Mouse (Mus musculus) heart, postnatal 4 days (tissue): ENCODE results near the gene Myo1b. TPM values are rescaled to one million over a fixed set of nuclear protein-coding genes. Genes with fewer than 3 reads are reported as not detected.

Source experiments
- DNase-seq: peaks from one replicate; pipeline ENCODE4 v3.0.0; 2021
- total RNA-seq, 2 experiments: library from RNA; stranded (reverse); gene quantifications; 2 replicates each; pipeline ENCODE4 v1.2.3; 2021

Gene Myo1b
- total RNA-seq, 2 experiments from 2014 or later: 60.3 to 64.2 TPM

- DNase-seq: peak; percentile 39
Observed at GRCm38 (mm10) chr1:51780357-51780756, 135.5 kb downstream of the Myo1b start.

GRCm38 (mm10) chr1:51778241-51778640 is 137.6 kb downstream of the Myo1b start:
- DNase-seq: no peak

- DNase-seq: no peak
Observed at GRCm38 (mm10) chr1:51770504-51770871, 145.4 kb downstream of the Myo1b start.

GRCm38 (mm10) chr1:51769815-51770503 is 145.9 kb downstream of the Myo1b start:
- no peak for DNase-seq

- no peak for DNase-seq
Observed at GRCm38 (mm10) chr1:51766271-51766670, 149.6 kb downstream of the Myo1b start.

GRCm38 (mm10) chr1:51765156-51765555 is 150.7 kb downstream of the Myo1b start:
- no peak for DNase-seq

- no peak for DNase-seq
Observed at GRCm38 (mm10) chr1:51759657-51760056, 156.2 kb downstream of the Myo1b start.

GRCm38 (mm10) chr1:51758326-51759109 is 157.4 kb downstream of the Myo1b start:
- DNase-seq: no peak

GRCm38 (mm10) chr1:51753621-51754020 is 162.2 kb downstream of the Myo1b start:
- DNase-seq: no peak

GRCm38 (mm10) chr1:51751006-51751405 is 164.9 kb downstream of the Myo1b start:
- no peak for DNase-seq

- DNase-seq: no peak
Observed at GRCm38 (mm10) chr1:51748306-51748705, 167.6 kb downstream of the Myo1b start.

GRCm38 (mm10) chr1:51747494-51747893 is 168.4 kb downstream of the Myo1b start:
- DNase-seq: peak; percentile 38

- DNase-seq: no peak
Observed at GRCm38 (mm10) chr1:51746711-51747240, 169.1 kb downstream of the Myo1b start.

- DNase-seq: no peak
Observed at GRCm38 (mm10) chr1:51743756-51744425, 172.0 kb downstream of the Myo1b start.

- no peak for DNase-seq
Observed at GRCm38 (mm10) chr1:51742586-51742985, 173.3 kb downstream of the Myo1b start.

GRCm38 (mm10) chr1:51740626-51741231 is 175.1 kb downstream of the Myo1b start:
- DNase-seq: no peak

- no peak for DNase-seq
Observed at GRCm38 (mm10) chr1:51739252-51739852, 176.5 kb downstream of the Myo1b start.

- no peak for DNase-seq
Observed at GRCm38 (mm10) chr1:51736822-51737221, 179.0 kb downstream of the Myo1b start.

- no peak for DNase-seq
Observed at GRCm38 (mm10) chr1:51734721-51735120, 181.2 kb downstream of the Myo1b start.

- no peak for DNase-seq
Observed at GRCm38 (mm10) chr1:51729407-51729806, 186.5 kb downstream of the Myo1b start.

GRCm38 (mm10) chr1:51728816-51729215 is 187.1 kb downstream of the Myo1b start:
- no peak for DNase-seq
